Mouse (Mus musculus): ENCODE data around the gene 2310033P09Rik. TPM values are rescaled to one million over a fixed set of nuclear protein-coding genes. Genes with fewer than 3 reads are reported as not detected.

2310033P09Rik gene
- polyA plus RNA-seq, 1 experiment = 6.9 TPM

GRCm38 (mm10) chr11:59226251-59226650, 18.1 kb downstream of the 2310033P09Rik start:
- peak overlapping the region; percentile 88 for H3K4me3 ChIP-seq (replicated peaks)
- H3K4me1 ChIP-seq (ENCODE audit: control insufficient read depth) = peaks cover 78% of the 10 kb centered on the region
- no peak for TF ChIP-seq TAL1 (IDR thresholded peaks at IDR 0.05; ENCODE audit: low read length)
- TF ChIP-seq GATA1 (IDR thresholded peaks at IDR 0.05; ENCODE audit: low read length) = no peak
- peaks cover 50% of the 10 kb centered on the region for H3K36me3 ChIP-seq (ENCODE audit: control insufficient read depth)
- no peaks in the 10 kb centered on the region for H3K27me3 ChIP-seq (ENCODE audit: control insufficient read depth)
- H3K9me3 ChIP-seq (ENCODE audit: control insufficient read depth, low read length) = no peaks in the 10 kb centered on the region

- Histone ChIP-seq H3K4me3 (replicated peaks) (peak overlapping the region; percentile 88), H3K36me3 (ENCODE audit: control insufficient read depth) (peaks cover 43% of the 10 kb centered on the region), H3K27me3 (ENCODE audit: control insufficient read depth) (no peaks in the 10 kb centered on the region), H3K9me3 (ENCODE audit: control insufficient read depth, low read length) (no peaks in the 10 kb centered on the region), H3K4me1 (ENCODE audit: control insufficient read depth) (peaks cover 70% of the 10 kb centered on the region)
- TF ChIP-seq TAL1 (IDR thresholded peaks at IDR 0.05; ENCODE audit: low read length) (no peak), GATA1 (IDR thresholded peaks at IDR 0.05; ENCODE audit: low read length) (no peak)
Measured at GRCm38 (mm10) chr11:59226787-59227603, 18.9 kb downstream of the 2310033P09Rik start.

- no peaks in the 10 kb centered on the region for H3K9me3 ChIP-seq (ENCODE audit: control insufficient read depth, low read length)
- H3K4me1 ChIP-seq (ENCODE audit: control insufficient read depth) = peaks cover 65% of the 10 kb centered on the region
- H3K4me3 ChIP-seq (replicated peaks) = peak overlapping the region; percentile 88
- H3K36me3 ChIP-seq (ENCODE audit: control insufficient read depth) = peaks cover 37% of the 10 kb centered on the region
- H3K27me3 ChIP-seq (ENCODE audit: control insufficient read depth) = peaks cover under 1% of the 10 kb centered on the region
- TF ChIP-seq TAL1 (IDR thresholded peaks at IDR 0.05; ENCODE audit: low read length) (no peak), GATA1 (IDR thresholded peaks at IDR 0.05; ENCODE audit: low read length) (no peak)
Measured at GRCm38 (mm10) chr11:59227604-59228121, 19.5 kb downstream of the 2310033P09Rik start.

GRCm38 (mm10) chr11:59228122-59228953, 20.2 kb downstream of the 2310033P09Rik start, which contains the start of gene Arf1:
Arf1 (minus strand) TSS chr11:59228270.
- peaks cover 59% of the 10 kb centered on the region for H3K4me1 ChIP-seq (ENCODE audit: control insufficient read depth)

GRCm38 (mm10) chr11:59230144-59230760, 22.1 kb downstream of the 2310033P09Rik start:
- Histone ChIP-seq H3K27me3 (ENCODE audit: control insufficient read depth) (peaks cover 15% of the 10 kb centered on the region), H3K4me3 (replicated peaks) (no peak overlapping the region), H3K9me3 (ENCODE audit: control insufficient read depth, low read length) (no peaks in the 10 kb centered on the region), H3K4me1 (ENCODE audit: control insufficient read depth) (peaks cover 40% of the 10 kb centered on the region), H3K36me3 (ENCODE audit: control insufficient read depth) (peaks cover 14% of the 10 kb centered on the region)
- no peak for TF ChIP-seq GATA1 (IDR thresholded peaks at IDR 0.05; ENCODE audit: low read length)
- no peak for TF ChIP-seq TAL1 (IDR thresholded peaks at IDR 0.05; ENCODE audit: low read length)

More at GRCm38 (mm10) chr11:59228122-59228953, 20.2 kb downstream of the 2310033P09Rik start, which contains the start of gene Arf1:
- Histone ChIP-seq H3K27me3 (ENCODE audit: control insufficient read depth) (peaks cover 6% of the 10 kb centered on the region), H3K36me3 (ENCODE audit: control insufficient read depth) (peaks cover 31% of the 10 kb centered on the region), H3K9me3 (ENCODE audit: control insufficient read depth, low read length) (no peaks in the 10 kb centered on the region), H3K4me3 (replicated peaks) (peak within 1 kb of the TSS; percentile 88)
- TF ChIP-seq TAL1 (IDR thresholded peaks at IDR 0.05; ENCODE audit: low read length) (no peak), GATA1 (IDR thresholded peaks at IDR 0.05; ENCODE audit: low read length) (no peak)

- H3K9me3 ChIP-seq (ENCODE audit: control insufficient read depth, low read length) = no peaks in the 10 kb centered on the region
- H3K27me3 ChIP-seq (ENCODE audit: control insufficient read depth) = peaks cover 29% of the 10 kb centered on the region
- no peaks in the 10 kb centered on the region for H3K36me3 ChIP-seq (ENCODE audit: control insufficient read depth)
- no peak overlapping the region for H3K4me3 ChIP-seq (replicated peaks)
- peaks cover 18% of the 10 kb centered on the region for H3K4me1 ChIP-seq (ENCODE audit: control insufficient read depth)
- TF ChIP-seq TAL1 (IDR thresholded peaks at IDR 0.05; ENCODE audit: low read length) (no peak), GATA1 (IDR thresholded peaks at IDR 0.05; ENCODE audit: low read length) (no peak)
Measured at GRCm38 (mm10) chr11:59232797-59233196, 24.7 kb downstream of the 2310033P09Rik start.

GRCm38 (mm10) chr11:59238525-59239427, 30.7 kb downstream of the 2310033P09Rik start:
- Histone ChIP-seq H3K27me3 (ENCODE audit: control insufficient read depth) (peaks cover 71% of the 10 kb centered on the region), H3K36me3 (ENCODE audit: control insufficient read depth) (no peaks in the 10 kb centered on the region), H3K4me3 (replicated peaks) (no peak overlapping the region), H3K4me1 (ENCODE audit: control insufficient read depth) (peaks cover 2% of the 10 kb centered on the region), H3K9me3 (ENCODE audit: control insufficient read depth, low read length) (no peaks in the 10 kb centered on the region)
- TF ChIP-seq GATA1 (IDR thresholded peaks at IDR 0.05; ENCODE audit: low read length) (no peak; the same call in 1 of the 2 replicates), TAL1 (IDR thresholded peaks at IDR 0.05; ENCODE audit: low read length) (no peak)

- Histone ChIP-seq H3K4me1 (ENCODE audit: control insufficient read depth) (peaks cover 2% of the 10 kb centered on the region), H3K9me3 (ENCODE audit: control insufficient read depth, low read length) (no peaks in the 10 kb centered on the region), H3K4me3 (replicated peaks) (no peak overlapping the region), H3K36me3 (ENCODE audit: control insufficient read depth) (no peaks in the 10 kb centered on the region), H3K27me3 (ENCODE audit: control insufficient read depth) (peaks cover 77% of the 10 kb centered on the region)
- TF ChIP-seq GATA1 (IDR thresholded peaks at IDR 0.05; ENCODE audit: low read length) (no peak), TAL1 (IDR thresholded peaks at IDR 0.05; ENCODE audit: low read length) (no peak)
Measured at GRCm38 (mm10) chr11:59239428-59239785, 31.3 kb downstream of the 2310033P09Rik start.

Data from erythroblast, embryonic 14.5 days (primary cell).